Mouse (Mus musculus): ENCODE data around the gene Arhgef16.

- TF ChIP-seq ZC3H11A (IDR thresholded peaks at IDR 0.05; ENCODE audit: borderline replicate concordance, low read depth, low read length): no peak
- no peak for TF ChIP-seq CHD2 (IDR thresholded peaks at IDR 0.05; ENCODE audit: low read depth, low read length)
- no peak for TF ChIP-seq MAFK (IDR thresholded peaks at IDR 0.05; ENCODE audit: insufficient read depth, low read depth, low read length)
These were observed 39.4 kb downstream of the Arhgef16 start for GRCm38 (mm10) chr4:154262071-154262470.
